Mouse (Mus musculus) midbrain, embryonic 10.5 days (tissue): ENCODE measurements around the gene Eif5a2. TPM values are rescaled to one million over a fixed set of nuclear protein-coding genes. Genes with fewer than 3 reads are reported as not detected.

ENCODE experiments used
- DNase-seq: peaks from one replicate; pipeline ENCODE4 v3.0.0-alpha.2; 2017; ENCODE audit warnings: low spot score
- H3K27ac ChIP-seq: fragments of 300-500 bp; sonication (generic); replicated peaks from 2 replicates; pipeline ENCODE4 v1.5.1; 2016; ENCODE audit warnings: mild to moderate bottlenecking
- H3K27me3 ChIP-seq: fragments of 300-500 bp; sonication (generic); 2 replicates; pipeline ENCODE4 v1.6.1; 2016; ENCODE audit warnings: low read depth, mild to moderate bottlenecking; ENCODE audit not compliant: poor library complexity, severe bottlenecking
- H3K36me3 ChIP-seq: fragments of 300-500 bp; sonication (generic); 2 replicates; pipeline ENCODE4 v1.6.1; 2016; ENCODE audit warnings: mild to moderate bottlenecking, moderate library complexity
- H3K4me1 ChIP-seq: fragments of 300-500 bp; sonication (generic); 2 replicates; pipeline ENCODE4 v1.6.1; 2016
- H3K4me3 ChIP-seq: fragments of 300-500 bp; sonication (generic); 2 replicates; pipeline ENCODE4 v1.5.1; 2016; ENCODE audit warnings: mild to moderate bottlenecking, moderate library complexity
- H3K9me3 ChIP-seq: fragments of 300-500 bp; sonication (generic); replicated peaks from 2 replicates; pipeline ENCODE4 v1.6.1; 2016; ENCODE audit warnings: mild to moderate bottlenecking
- WGBS: fragments of 180-500 bp; shearing (Covaris S2); methylation state at CpG from one replicate; pipeline ENCODE4 v1.1.7; 2016; 5-methylcytosine and 5-hydroxymethylcytosine counted together
- polyA plus RNA-seq: library from polyadenylated mRNA; unstranded; fragments of >200 nt; fragmentation: Nextera tagmentation; extraction: Ambion mirVana; gene quantifications from 2 replicates; pipeline ENCODE4 v1.2.1, GENCODE M21; 2016

Gene Eif5a2
- polyA plus RNA-seq, 1 experiment from 2014 or later, result 12.1 TPM

DNA sequence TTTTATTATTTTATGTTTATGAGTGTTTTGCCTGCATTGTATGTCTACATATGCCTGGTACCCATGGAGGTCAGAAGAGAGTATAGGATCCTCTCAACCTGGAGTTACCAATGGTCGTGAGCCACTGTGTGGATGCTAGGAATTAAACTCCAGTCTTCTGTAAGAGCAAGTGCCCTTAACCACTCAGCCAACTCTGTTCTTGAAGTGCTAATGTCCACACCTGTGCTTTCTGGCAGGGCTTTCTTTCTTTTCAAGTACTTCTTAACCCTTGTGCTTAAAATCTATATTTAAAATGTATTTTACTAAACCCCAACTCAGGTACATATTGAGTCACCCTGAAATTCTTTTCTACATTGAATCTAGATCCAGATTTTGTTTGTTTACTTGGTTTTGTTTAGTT lies 45.2 kb downstream of the Eif5a2 start:
- H3K4me3 ChIP-seq, result no peak overlapping the region
- 91% methylated on average over 1 of the region's 1 CpGs for WGBS
- no peaks in the 10 kb centered on the region for H3K36me3 ChIP-seq
- H3K27ac ChIP-seq, result no peak overlapping the region
- H3K27me3 ChIP-seq, result no peaks in the 10 kb centered on the region
- no peaks in the 10 kb centered on the region for H3K4me1 ChIP-seq
- H3K9me3 ChIP-seq, result no peaks in the 10 kb centered on the region
- no peak for DNase-seq

DNA sequence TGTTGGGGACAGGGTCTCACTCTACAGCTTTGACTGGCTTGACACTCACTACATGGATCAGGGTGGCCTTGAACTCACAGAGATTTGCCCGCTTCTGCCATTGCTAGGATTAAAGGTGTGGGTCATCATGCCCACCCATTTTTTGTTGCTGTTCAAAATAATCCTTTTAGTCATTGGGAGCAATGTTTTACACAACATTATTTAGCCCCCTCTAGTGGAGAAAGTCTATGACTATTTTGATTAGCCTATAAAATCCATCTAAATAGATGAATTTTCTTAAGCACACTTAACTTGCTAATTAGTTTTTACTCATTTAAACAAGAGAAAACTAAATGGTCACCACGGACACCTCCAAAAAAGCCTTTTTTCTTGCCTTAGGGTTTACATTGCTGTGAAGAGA lies 46.5 kb downstream of the Eif5a2 start:
- H3K36me3 ChIP-seq, result no peaks in the 10 kb centered on the region
- WGBS, result 79% methylated on average over 2 of the region's 2 CpGs
- no peak overlapping the region for H3K4me3 ChIP-seq

GRCm38 (mm10) chr3:28829454-28829853 lies 48.4 kb downstream of the Eif5a2 start:
- DNase-seq, result no peak
- Histone ChIP-seq H3K36me3 (no peaks in the 10 kb centered on the region), H3K4me3 (no peak overlapping the region), H3K4me1 (no peaks in the 10 kb centered on the region), H3K27me3 (no peaks in the 10 kb centered on the region), H3K27ac (no peak overlapping the region), H3K9me3 (no peaks in the 10 kb centered on the region)
- 95% methylated on average over 2 of the region's 2 CpGs for WGBS

More for the DNA sequence above, 46.5 kb downstream of the Eif5a2 start:
- no peak for DNase-seq
- Histone ChIP-seq H3K27me3 (no peaks in the 10 kb centered on the region), H3K27ac (no peak overlapping the region), H3K4me1 (no peaks in the 10 kb centered on the region), H3K9me3 (no peaks in the 10 kb centered on the region)

- 77% methylated on average over 2 of the region's 2 CpGs for WGBS
- H3K27me3 ChIP-seq, result no peaks in the 10 kb centered on the region
- peaks cover 2% of the 10 kb centered on the region; the same call in 1 of the 2 replicates for H3K4me1 ChIP-seq
- no peaks in the 10 kb centered on the region for H3K36me3 ChIP-seq
- H3K9me3 ChIP-seq, result no peaks in the 10 kb centered on the region
- H3K27ac ChIP-seq, result no peak overlapping the region
- no peak overlapping the region for H3K4me3 ChIP-seq
- no peak for DNase-seq
These were observed 55.8 kb downstream of the Eif5a2 start for GRCm38 (mm10) chr3:28836796-28837371.

DNA sequence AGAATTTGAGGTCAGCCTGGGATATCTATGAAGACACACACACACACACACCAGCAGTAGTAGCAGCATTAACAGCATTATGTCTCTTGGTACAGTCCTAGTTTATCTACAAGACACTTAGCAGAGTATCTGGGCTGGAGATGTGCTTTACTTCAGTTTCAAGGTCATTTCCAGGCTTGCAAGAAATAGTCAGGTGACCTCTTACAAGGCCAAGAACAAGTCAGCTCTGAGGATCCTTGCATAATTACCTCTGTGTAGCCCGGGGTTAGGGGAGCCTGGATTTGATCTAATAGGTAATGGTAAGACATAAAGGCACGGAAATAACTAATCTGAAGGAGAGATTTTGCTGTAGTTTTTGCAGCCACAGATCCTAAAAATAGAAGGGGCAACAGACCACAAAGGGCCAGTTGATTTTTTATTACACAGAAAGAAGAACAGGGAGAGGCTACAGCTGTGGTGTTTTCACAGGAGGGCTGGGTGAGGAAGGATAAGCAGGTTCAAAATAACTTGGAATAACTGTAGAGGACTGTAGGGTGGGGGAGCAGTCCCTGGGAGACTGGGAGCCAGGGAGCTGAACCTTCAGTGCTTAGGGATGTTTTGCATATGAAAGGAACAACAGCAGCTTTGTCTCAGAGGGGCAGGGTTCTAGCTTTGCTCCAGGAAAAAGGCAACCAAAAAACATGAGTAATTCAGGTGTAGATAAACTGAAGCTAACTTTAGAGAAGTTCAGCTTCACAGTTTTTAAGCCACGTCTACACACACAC lies 61.0 kb downstream of the Eif5a2 start:
- 35% methylated on average over 3 of the region's 3 CpGs for WGBS
- H3K36me3 ChIP-seq, result no peaks in the 10 kb centered on the region
- peak overlapping the region; percentile 49; the same call in 1 of the 2 replicates for H3K27ac ChIP-seq
- no peak for DNase-seq
- H3K4me1 ChIP-seq, result peaks cover 22% of the 10 kb centered on the region
- no peaks in the 10 kb centered on the region for H3K27me3 ChIP-seq
- H3K4me3 ChIP-seq, result no peak overlapping the region
- H3K9me3 ChIP-seq, result no peaks in the 10 kb centered on the region

DNA sequence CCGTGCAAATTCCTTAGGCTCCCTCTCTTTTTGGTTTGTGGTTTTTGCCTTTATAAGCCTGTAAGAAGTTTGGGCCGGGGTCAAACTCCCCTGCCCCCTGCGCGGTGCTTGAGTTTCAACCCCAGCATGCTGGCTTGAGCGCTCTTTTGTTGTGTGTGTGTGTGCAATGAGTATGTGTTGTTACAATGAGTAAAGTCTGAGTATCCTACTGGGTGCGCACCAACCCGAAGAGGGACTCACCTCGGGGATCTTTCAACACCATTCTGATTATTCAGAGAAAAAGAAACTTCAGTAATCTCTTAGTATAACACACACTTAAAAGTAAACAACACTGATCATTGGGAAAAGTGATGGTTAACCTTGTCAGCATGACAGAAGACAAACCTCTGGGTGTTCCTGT lies 62.2 kb downstream of the Eif5a2 start:
- 33% methylated on average over 8 of the region's 8 CpGs for WGBS
- no peaks in the 10 kb centered on the region for H3K9me3 ChIP-seq
- H3K4me1 ChIP-seq, result peaks cover 22% of the 10 kb centered on the region
- H3K36me3 ChIP-seq, result no peaks in the 10 kb centered on the region
- no peaks in the 10 kb centered on the region for H3K27me3 ChIP-seq
- DNase-seq, result no peak
- H3K27ac ChIP-seq, result no peak overlapping the region
- H3K4me3 ChIP-seq, result no peak overlapping the region

GRCm38 (mm10) chr3:28847115-28847514 lies 66.0 kb downstream of the Eif5a2 start:
- Histone ChIP-seq H3K4me1 (peaks cover 18% of the 10 kb centered on the region), H3K27me3 (no peaks in the 10 kb centered on the region), H3K4me3 (no peak overlapping the region), H3K36me3 (no peaks in the 10 kb centered on the region), H3K9me3 (peaks cover 4% of the 10 kb centered on the region; the same call in 1 of the 2 replicates), H3K27ac (no peak overlapping the region)
- no peak for DNase-seq

Other genes with a start within 250 kb of the Eif5a2 start
- not detected in 2 replicates for gene Slc2a2, start 83.4 kb upstream of the Eif5a2 start, polyA plus RNA-seq
- gene Rpl22l1, start 24.2 kb downstream of the Eif5a2 start, polyA plus RNA-seq, result 264 and 327 TPM in 2 replicates
- gene Gm1527, start 111.3 kb downstream of the Eif5a2 start, polyA plus RNA-seq, result not detected in 2 replicates